Mouse (Mus musculus) cerebellum, adult 2 months (tissue): ENCODE measurements at regions not wholly inside any gene's neighbourhood (a gene's known extent, or its start where the extent isn't known, plus 50 kb on each side); places are given as distances from the start of the nearest gene placed in this dataset.

ENCODE experiments used
- DNase-seq, 2 experiments: peaks; one replicate each; pipeline ENCODE4 v3.0.0; 2021
- H3K27ac ChIP-seq: fragments of 200-500 bp; 2 replicates; pipeline ENCODE4 v1.5.1; 2012; ENCODE audit warnings: low read length, control low read depth, inconsistent platforms; ENCODE audit not compliant: insufficient read depth
- H3K27me3 ChIP-seq: fragments of 200-500 bp; 2 replicates; pipeline ENCODE4 v1.6.1; 2012; ENCODE audit warnings: inconsistent platforms, mild to moderate bottlenecking, low read length, moderate library complexity; ENCODE audit not compliant: control insufficient read depth, insufficient read depth
- H3K4me1 ChIP-seq: fragments of 200-500 bp; 2 replicates; pipeline ENCODE4 v1.6.1; 2011; ENCODE audit warnings: low read length; ENCODE audit not compliant: control insufficient read depth, insufficient read depth
- H3K4me3 ChIP-seq: fragments of 200-500 bp; replicated peaks from 2 replicates; pipeline ENCODE3; 2011; ENCODE audit warnings: mild to moderate bottlenecking, low read depth, low read length, control low read depth; ENCODE audit not compliant: insufficient read depth
- CTCF ChIP-seq: fragments of 200-500 bp; IDR thresholded peaks from 2 replicates; pipeline ENCODE4 v1.5.1; 2011; ENCODE audit warnings: low read depth, mild to moderate bottlenecking, control low read depth, low read length, moderate library complexity, borderline replicate concordance; ENCODE audit not compliant: insufficient read depth
- POLR2A ChIP-seq: fragments of 200-500 bp; IDR thresholded peaks from 2 replicates; pipeline ENCODE4 v1.6.1; 2011; ENCODE audit warnings: low read length, control low read depth, borderline replicate concordance; ENCODE audit not compliant: insufficient read depth
- WGBS: fragments of 180-500 bp; shearing (Covaris S2); methylation state at CpG from one replicate; pipeline ENCODE4 v1.1.7; 2018; 5-methylcytosine and 5-hydroxymethylcytosine counted together

DNA sequence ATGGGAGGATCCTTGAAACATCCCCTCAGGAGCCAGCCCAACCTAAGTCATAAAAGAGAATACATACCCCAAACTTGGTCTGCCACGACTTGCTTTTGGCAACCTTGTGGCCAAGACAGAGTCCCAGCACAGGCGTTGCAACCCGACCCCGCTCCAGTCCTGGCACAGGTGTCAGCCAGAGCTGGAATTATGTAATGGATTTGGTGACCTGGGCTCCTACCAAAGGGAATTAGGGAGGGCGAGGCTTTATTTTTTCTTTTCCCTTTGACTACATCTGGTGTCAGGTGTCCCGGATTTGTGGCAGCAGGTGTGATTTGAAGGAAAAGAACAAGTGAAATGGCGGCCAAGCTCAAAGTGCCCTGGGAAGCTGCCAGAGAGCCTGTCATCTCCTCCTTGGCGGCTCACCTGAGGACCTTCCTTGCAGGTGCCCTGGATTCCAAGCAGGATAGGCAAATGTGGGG lies 212.9 kb downstream of the Mef2c start:
- no peaks in the 10 kb centered on the region for H3K27me3 ChIP-seq
- 4% methylated on average over 8 of the region's 8 CpGs for WGBS
- DNase-seq, result peak; percentile 88 to 89

DNA sequence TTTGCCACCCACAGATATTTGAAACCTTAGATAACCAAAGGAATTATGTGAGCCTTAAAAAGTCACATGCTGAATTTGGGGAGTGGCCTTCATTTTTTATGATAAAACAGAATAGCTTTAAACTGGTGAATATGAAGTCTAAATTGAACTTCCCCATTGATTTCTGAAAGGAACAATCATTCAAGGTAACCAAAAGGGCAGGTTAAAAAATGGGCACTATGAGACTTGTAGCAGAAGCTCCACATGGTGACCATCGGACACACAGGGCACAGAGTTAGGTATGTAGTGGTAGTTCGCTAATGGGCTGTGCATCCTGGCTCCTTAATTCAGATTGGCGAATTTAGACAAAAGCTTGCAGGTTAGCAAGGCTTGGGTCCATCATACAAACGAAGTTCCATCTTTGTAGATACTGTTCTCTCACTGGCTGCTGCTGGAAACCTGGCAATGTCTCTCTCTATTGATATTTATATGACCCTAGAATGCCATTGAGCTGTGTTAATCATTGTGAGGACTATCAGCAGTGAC lies 213.9 kb downstream of the Mef2c start:
- DNase-seq, result peak; percentile 30 to 39
- 25% methylated on average over 4 of the region's 4 CpGs for WGBS
- H3K27ac ChIP-seq, result peak overlapping the region; percentile 90

More for the DNA sequence above, 212.9 kb downstream of the Mef2c start:
- Histone ChIP-seq H3K4me3 (peak overlapping the region; percentile 98), H3K27ac (peak overlapping the region; percentile 99), H3K4me1 (peaks cover 12% of the 10 kb centered on the region; the same call in 1 of the 2 replicates)
- TF ChIP-seq POLR2A, result peak; percentile 37; the same call in 1 of the 2 replicates
- TF ChIP-seq CTCF, result no peak

DNA sequence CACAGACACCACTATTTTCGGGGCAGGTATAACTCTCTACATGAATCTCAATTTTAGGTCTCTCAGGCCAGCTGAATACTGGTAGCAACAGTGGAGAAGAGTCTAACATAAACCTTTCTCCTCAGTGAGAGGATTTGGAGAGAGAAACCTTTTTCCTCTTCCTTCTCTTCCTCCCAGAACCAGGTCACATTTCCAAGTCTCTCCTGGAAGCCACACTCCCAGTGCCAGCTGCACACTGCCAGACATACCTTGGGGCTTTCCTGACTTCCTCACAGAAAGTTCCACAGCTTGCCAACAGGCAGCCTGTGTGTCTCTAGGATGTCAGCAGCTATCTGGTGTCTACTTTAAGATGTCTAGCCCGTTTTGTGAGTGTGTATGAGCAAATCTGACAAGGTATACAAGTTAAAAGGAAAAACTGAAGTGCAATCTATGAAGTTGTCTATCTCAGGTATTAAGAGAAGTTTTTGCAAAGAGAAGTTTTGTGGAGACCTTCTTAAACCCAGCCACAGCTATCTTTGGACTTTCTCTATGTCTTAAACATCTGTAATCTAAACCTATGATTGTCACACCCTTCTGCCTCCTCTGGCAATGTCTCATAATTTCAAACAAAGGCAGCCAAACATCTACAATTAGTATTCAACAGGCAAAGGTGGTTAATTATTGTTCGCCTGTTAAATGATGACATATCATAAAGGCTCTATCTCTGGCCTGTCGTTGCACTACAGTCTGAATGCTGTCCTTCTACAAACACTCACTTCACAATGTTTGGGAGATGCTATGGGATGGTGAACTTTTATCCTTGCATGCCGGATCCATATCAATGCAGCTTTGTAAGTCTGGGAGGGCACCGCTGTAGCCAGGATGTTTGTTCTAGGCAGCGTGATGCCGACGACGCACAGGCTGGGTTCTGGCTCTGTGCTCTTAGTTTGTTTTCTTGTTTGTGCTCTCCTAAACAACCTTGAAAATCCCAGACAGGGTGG lies 214.9 kb downstream of the Mef2c start:
- no peak for TF ChIP-seq POLR2A
- TF ChIP-seq CTCF, result no peak
- Histone ChIP-seq H3K4me1 (peaks cover 7% of the 10 kb centered on the region; the same call in 1 of the 2 replicates), H3K4me3 (peak overlapping the region; percentile 44), H3K27me3 (no peaks in the 10 kb centered on the region), H3K27ac (peak overlapping the region; percentile 94)
- peak; percentile 65 to 79 for DNase-seq
- 5% methylated on average over 10 of the region's 10 CpGs for WGBS

More for the DNA sequence above, 213.9 kb downstream of the Mef2c start:
- Histone ChIP-seq H3K4me1 (peaks cover 10% of the 10 kb centered on the region; the same call in 1 of the 2 replicates), H3K4me3 (peak overlapping the region; percentile 6), H3K27me3 (no peaks in the 10 kb centered on the region)
- TF ChIP-seq CTCF, result no peak
- TF ChIP-seq POLR2A, result no peak

GRCm38 (mm10) chr13:83719635-83720291 lies 215.9 kb downstream of the Mef2c start:
- WGBS, result 2% methylated on average over 24 of the region's 24 CpGs
- Histone ChIP-seq H3K27me3 (no peaks in the 10 kb centered on the region), H3K4me3 (peak overlapping the region; percentile 63), H3K4me1 (peaks cover 4% of the 10 kb centered on the region; the same call in 1 of the 2 replicates), H3K27ac (peak overlapping the region; percentile 95)
- DNase-seq, result peak; percentile 55 to 58
- TF ChIP-seq POLR2A, result no peak
- TF ChIP-seq CTCF, result no peak

- WGBS, result under 1% methylated on average over 12 of the region's 12 CpGs
- TF ChIP-seq CTCF (no peak), POLR2A (no peak)
- DNase-seq, result peak in 1 of 2 experiments; percentile 35
Measured at GRCm38 (mm10) chr13:83720352-83720751, 216.5 kb downstream of the Mef2c start.

DNA sequence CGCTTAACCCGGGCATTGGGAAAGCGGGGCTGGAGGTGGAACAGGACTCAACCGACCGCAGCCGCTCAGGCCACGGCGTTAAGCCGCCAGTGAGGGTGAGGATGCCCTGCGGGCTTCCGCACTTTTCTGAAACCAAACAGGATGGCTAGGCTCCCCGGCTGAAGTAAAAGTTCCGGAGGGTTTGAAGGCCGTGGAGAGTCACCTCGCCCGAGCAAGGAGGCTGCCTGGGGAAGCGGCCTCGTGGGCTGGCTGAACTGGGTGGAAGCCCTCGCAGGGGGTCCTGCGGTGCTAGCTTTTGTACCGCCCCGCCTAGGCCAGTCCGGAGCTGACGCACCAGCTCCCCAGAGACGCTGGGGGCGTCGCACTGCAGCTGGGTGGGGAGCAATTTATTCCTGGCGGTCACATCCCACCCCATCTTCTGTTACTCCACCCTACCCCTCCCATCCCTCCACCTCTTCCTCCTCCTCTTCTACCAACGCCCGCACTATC lies 217.1 kb downstream of the Mef2c start:
- Histone ChIP-seq H3K4me1 (peaks cover 4% of the 10 kb centered on the region; the same call in 1 of the 2 replicates), H3K27ac (peak overlapping the region; percentile 95), H3K4me3 (peak overlapping the region; percentile 95), H3K27me3 (no peaks in the 10 kb centered on the region)
- WGBS, result under 1% methylated on average over 30 of the region's 30 CpGs
- DNase-seq, result peak; percentile 89 to 90
- TF ChIP-seq POLR2A, result 0 out of 2 replicates have a peak, but pooled peaks have one; percentile 56
- TF ChIP-seq CTCF, result no peak

More at GRCm38 (mm10) chr13:83720352-83720751, 216.5 kb downstream of the Mef2c start:
- Histone ChIP-seq H3K27me3 (no peaks in the 10 kb centered on the region), H3K4me3 (peak overlapping the region; percentile 63), H3K27ac (peak overlapping the region; percentile 95), H3K4me1 (peaks cover 4% of the 10 kb centered on the region; the same call in 1 of the 2 replicates)

GRCm38 (mm10) chr13:83721563-83721962 lies 217.7 kb downstream of the Mef2c start:
- Histone ChIP-seq H3K27me3 (no peaks in the 10 kb centered on the region), H3K4me3 (peak overlapping the region; percentile 95), H3K4me1 (peaks cover 4% of the 10 kb centered on the region; the same call in 1 of the 2 replicates), H3K27ac (peak overlapping the region; percentile 95)
- 3% methylated on average over 14 of the region's 14 CpGs for WGBS
- TF ChIP-seq POLR2A, result peak; percentile 30; the same call in 1 of the 2 replicates
- TF ChIP-seq CTCF, result no peak
- DNase-seq, result peak; percentile 67 to 77
